Mouse (Mus musculus): Measurements from ENCODE around the gene Heyl. TPM values are rescaled to one million over a fixed set of nuclear protein-coding genes. Genes with fewer than 3 reads are reported as not detected.

Gene Heyl
- polyA plus RNA-seq, 1 experiment = 30.2 TPM

DNA sequence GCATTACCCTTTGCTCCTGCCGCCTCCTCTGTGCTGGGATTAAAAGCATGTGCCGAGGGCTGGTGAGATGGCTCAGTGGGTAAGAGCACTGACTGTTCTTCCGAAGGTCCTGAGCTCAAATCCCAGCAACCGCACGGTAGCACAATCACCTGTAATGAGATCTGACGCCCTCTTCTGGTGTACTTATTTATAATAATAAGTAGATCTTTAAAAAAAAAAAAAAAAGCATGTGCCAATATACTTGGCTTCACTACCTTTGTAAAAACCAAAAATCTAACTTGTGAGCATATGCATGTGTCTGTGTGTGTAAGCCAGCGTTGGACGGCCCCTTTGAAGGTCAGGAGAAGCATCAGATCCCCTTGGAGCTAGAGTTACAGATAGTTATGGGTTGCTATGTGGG lies 22.4 kb upstream of the Heyl start:
- Histone ChIP-seq H3K27me3 (ENCODE audit: control insufficient read depth, insufficient read depth, insufficient read length) (peaks cover 71% of the 10 kb centered on the region), H3K36me3 (ENCODE audit: control insufficient read depth, insufficient read depth) (no peaks in the 10 kb centered on the region), H3K4me3 (no peak overlapping the region), H3ac (ENCODE audit: control insufficient read depth, insufficient read length) (no peak overlapping the region), H3K79me2 (ENCODE audit: control insufficient read depth, insufficient read depth) (no peaks in the 10 kb centered on the region), H3K4me2 (ENCODE audit: low read depth) (no peak overlapping the region)
- TF ChIP-seq MAX (IDR thresholded peaks at IDR 0.05; ENCODE audit: low read depth) (no peak), E2F4 (IDR thresholded peaks at IDR 0.05; ENCODE audit: insufficient read depth) (no peak), POLR2AphosphoS2 (IDR thresholded peaks at IDR 0.05; ENCODE audit: insufficient read length, low read depth) (no peak), TCF3 (IDR thresholded peaks at IDR 0.05; ENCODE audit: insufficient read length, low read depth) (no peak), USF1 (IDR thresholded peaks at IDR 0.05; ENCODE audit: low read depth) (no peak), SRF (IDR thresholded peaks at IDR 0.05; ENCODE audit: control insufficient read depth, insufficient read length, low read depth) (no peak), MYOD1 (IDR thresholded peaks at IDR 0.05; ENCODE audit: control insufficient read depth in 1 of 3, insufficient read length in 2 of 3, low read depth in 2 of 3) (no peak), POLR2A (IDR thresholded peaks at IDR 0.05; ENCODE audit: insufficient read length, low read depth) (no peak), MYOG (IDR thresholded peaks at IDR 0.05; ENCODE audit: control insufficient read depth in 1 of 3, insufficient read depth in 1 of 3, insufficient read length in 2 of 3, low read depth in 2 of 3) (no peak), REST (IDR thresholded peaks at IDR 0.05; ENCODE audit: insufficient read depth, insufficient read length) (no peak), CEBPB (IDR thresholded peaks at IDR 0.05; ENCODE audit: insufficient read depth, poor library complexity, severe bottlenecking) (no peak), TCF12 (IDR thresholded peaks at IDR 0.05; ENCODE audit: insufficient read depth, poor library complexity, severe bottlenecking) (no peak)

DNA sequence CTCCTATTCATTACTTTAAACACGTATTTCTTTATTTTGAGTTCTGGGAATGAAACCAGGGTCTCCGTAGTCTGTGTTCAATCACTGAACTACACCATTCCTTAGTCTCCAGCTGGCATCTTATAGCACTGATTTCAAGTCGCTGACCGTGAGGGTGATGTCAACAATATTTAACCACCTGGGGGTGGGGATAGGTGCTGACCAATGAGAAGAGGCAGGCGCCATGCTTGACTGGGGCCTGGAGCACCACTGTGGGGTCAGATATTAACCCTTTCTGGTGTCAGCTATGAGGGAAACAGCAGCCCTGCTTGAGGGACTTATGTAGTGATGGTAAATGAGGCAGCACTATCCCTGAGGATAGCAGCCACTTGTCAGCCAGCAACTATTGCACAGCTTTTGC lies 21.9 kb upstream of the Heyl start:
- TF ChIP-seq POLR2AphosphoS2 (IDR thresholded peaks at IDR 0.05; ENCODE audit: insufficient read length, low read depth) (no peak), MAX (IDR thresholded peaks at IDR 0.05; ENCODE audit: low read depth) (no peak), E2F4 (IDR thresholded peaks at IDR 0.05; ENCODE audit: insufficient read depth) (no peak), POLR2A (IDR thresholded peaks at IDR 0.05; ENCODE audit: insufficient read length, low read depth) (no peak), MYOG (IDR thresholded peaks at IDR 0.05; ENCODE audit: control insufficient read depth in 1 of 3, insufficient read depth in 1 of 3, insufficient read length in 2 of 3, low read depth in 2 of 3) (no peak), MYOD1 (IDR thresholded peaks at IDR 0.05; ENCODE audit: control insufficient read depth in 1 of 3, insufficient read length in 2 of 3, low read depth in 2 of 3) (no peak), TCF12 (IDR thresholded peaks at IDR 0.05; ENCODE audit: insufficient read depth, poor library complexity, severe bottlenecking) (no peak), REST (IDR thresholded peaks at IDR 0.05; ENCODE audit: insufficient read depth, insufficient read length) (no peak), CEBPB (IDR thresholded peaks at IDR 0.05; ENCODE audit: insufficient read depth, poor library complexity, severe bottlenecking) (no peak), SRF (IDR thresholded peaks at IDR 0.05; ENCODE audit: control insufficient read depth, insufficient read length, low read depth) (no peak), USF1 (IDR thresholded peaks at IDR 0.05; ENCODE audit: low read depth) (no peak)
- no peak overlapping the region for H3K4me2 ChIP-seq (ENCODE audit: low read depth)
- no peaks in the 10 kb centered on the region for H3K36me3 ChIP-seq (ENCODE audit: control insufficient read depth, insufficient read depth)
- H3K4me3 ChIP-seq = no peak overlapping the region
- no peaks in the 10 kb centered on the region for H3K79me2 ChIP-seq (ENCODE audit: control insufficient read depth, insufficient read depth)
- H3ac ChIP-seq (ENCODE audit: control insufficient read depth, insufficient read length) = no peak overlapping the region
- H3K27me3 ChIP-seq (ENCODE audit: control insufficient read depth, insufficient read depth, insufficient read length) = peaks cover 70% of the 10 kb centered on the region

DNA sequence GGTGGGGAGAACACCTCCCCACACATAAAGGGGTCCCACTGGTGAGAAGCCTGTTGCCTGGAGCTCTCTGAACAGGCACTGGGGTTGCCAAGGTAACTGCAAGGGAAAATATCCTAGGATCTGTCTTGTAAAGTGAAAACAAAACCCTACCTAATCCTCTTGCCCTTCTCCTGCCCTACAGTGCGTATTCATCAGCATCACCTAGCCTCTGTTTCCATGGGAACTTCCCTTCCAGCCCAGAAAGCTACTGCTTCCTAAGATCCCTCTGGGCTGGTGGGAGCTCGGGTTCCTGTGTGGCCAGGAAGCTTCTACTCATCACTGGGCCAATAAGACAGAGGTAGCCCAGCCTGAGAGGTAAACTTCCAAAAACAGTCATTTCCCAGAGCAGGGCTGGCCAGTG lies 21.0 kb upstream of the Heyl start:
- Histone ChIP-seq H3K79me2 (ENCODE audit: control insufficient read depth, insufficient read depth) (no peaks in the 10 kb centered on the region), H3ac (ENCODE audit: control insufficient read depth, insufficient read length) (no peak overlapping the region), H3K36me3 (ENCODE audit: control insufficient read depth, insufficient read depth) (no peaks in the 10 kb centered on the region), H3K4me2 (ENCODE audit: low read depth) (no peak overlapping the region), H3K27me3 (ENCODE audit: control insufficient read depth, insufficient read depth, insufficient read length) (peaks cover 66% of the 10 kb centered on the region), H3K4me3 (no peak overlapping the region)
- no peak for TF ChIP-seq MAX (IDR thresholded peaks at IDR 0.05; ENCODE audit: low read depth)
- TF ChIP-seq POLR2A (IDR thresholded peaks at IDR 0.05; ENCODE audit: insufficient read length, low read depth) = no peak
- no peak for TF ChIP-seq TCF12 (IDR thresholded peaks at IDR 0.05; ENCODE audit: insufficient read depth, poor library complexity, severe bottlenecking)
- no peak for TF ChIP-seq CEBPB (IDR thresholded peaks at IDR 0.05; ENCODE audit: insufficient read depth, poor library complexity, severe bottlenecking)
- TF ChIP-seq MYOG (IDR thresholded peaks at IDR 0.05; ENCODE audit: control insufficient read depth in 1 of 3, insufficient read depth in 1 of 3, insufficient read length in 2 of 3, low read depth in 2 of 3) = no peak
- TF ChIP-seq MYOD1 (IDR thresholded peaks at IDR 0.05; ENCODE audit: control insufficient read depth in 1 of 3, insufficient read length in 2 of 3, low read depth in 2 of 3) = no peak
- TF ChIP-seq TCF3 (IDR thresholded peaks at IDR 0.05; ENCODE audit: insufficient read length, low read depth) = no peak
- TF ChIP-seq E2F4 (IDR thresholded peaks at IDR 0.05; ENCODE audit: insufficient read depth) = no peak
- no peak for TF ChIP-seq REST (IDR thresholded peaks at IDR 0.05; ENCODE audit: insufficient read depth, insufficient read length)
- TF ChIP-seq POLR2AphosphoS2 (IDR thresholded peaks at IDR 0.05; ENCODE audit: insufficient read length, low read depth) = no peak
- TF ChIP-seq SRF (IDR thresholded peaks at IDR 0.05; ENCODE audit: control insufficient read depth, insufficient read length, low read depth) = no peak
- no peak for TF ChIP-seq USF1 (IDR thresholded peaks at IDR 0.05; ENCODE audit: low read depth)

DNA sequence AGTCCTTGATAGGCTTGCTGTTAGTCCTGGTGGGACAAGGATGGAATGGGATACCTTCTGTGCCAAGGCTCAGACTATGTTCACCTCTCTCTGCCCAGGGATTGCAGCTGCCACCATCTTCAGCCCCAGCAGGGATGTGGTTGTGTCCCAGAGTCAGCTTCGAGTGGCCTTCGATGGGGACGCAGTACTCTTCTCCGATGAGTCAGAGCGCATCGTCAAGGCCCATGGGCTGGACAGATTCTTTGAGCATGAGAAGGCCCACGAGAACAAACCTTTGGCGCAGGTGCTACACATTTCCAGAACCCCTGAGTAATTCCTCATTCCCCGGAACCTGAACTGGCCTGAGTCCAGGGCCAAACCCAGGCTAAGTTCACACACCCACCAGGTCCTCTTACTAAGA lies 19.4 kb upstream of the Heyl start:
- Histone ChIP-seq H3K4me2 (ENCODE audit: low read depth) (no peak overlapping the region), H3K79me2 (ENCODE audit: control insufficient read depth, insufficient read depth) (no peaks in the 10 kb centered on the region), H3K36me3 (ENCODE audit: control insufficient read depth, insufficient read depth) (no peaks in the 10 kb centered on the region), H3ac (ENCODE audit: control insufficient read depth, insufficient read length) (no peak overlapping the region), H3K27me3 (ENCODE audit: control insufficient read depth, insufficient read depth, insufficient read length) (peaks cover 49% of the 10 kb centered on the region), H3K4me3 (no peak overlapping the region)
- TF ChIP-seq MYOG (IDR thresholded peaks at IDR 0.05; ENCODE audit: control insufficient read depth in 1 of 3, insufficient read depth in 1 of 3, insufficient read length in 2 of 3, low read depth in 2 of 3) (no peak), REST (IDR thresholded peaks at IDR 0.05; ENCODE audit: insufficient read depth, insufficient read length) (no peak), MAX (IDR thresholded peaks at IDR 0.05; ENCODE audit: low read depth) (no peak), POLR2AphosphoS2 (IDR thresholded peaks at IDR 0.05; ENCODE audit: insufficient read length, low read depth) (no peak), POLR2A (IDR thresholded peaks at IDR 0.05; ENCODE audit: insufficient read length, low read depth) (no peak), TCF12 (IDR thresholded peaks at IDR 0.05; ENCODE audit: insufficient read depth, poor library complexity, severe bottlenecking) (no peak), MYOD1 (IDR thresholded peaks at IDR 0.05; ENCODE audit: control insufficient read depth in 1 of 3, insufficient read length in 2 of 3, low read depth in 2 of 3) (no peak), TCF3 (IDR thresholded peaks at IDR 0.05; ENCODE audit: insufficient read length, low read depth) (no peak), E2F4 (IDR thresholded peaks at IDR 0.05; ENCODE audit: insufficient read depth) (no peak), USF1 (IDR thresholded peaks at IDR 0.05; ENCODE audit: low read depth) (no peak), SRF (IDR thresholded peaks at IDR 0.05; ENCODE audit: control insufficient read depth, insufficient read length, low read depth) (no peak), CEBPB (IDR thresholded peaks at IDR 0.05; ENCODE audit: insufficient read depth, poor library complexity, severe bottlenecking) (no peak)
